10 mouse cellular contexts compared by ENCODE assay signal in the genomic region with DNA sequence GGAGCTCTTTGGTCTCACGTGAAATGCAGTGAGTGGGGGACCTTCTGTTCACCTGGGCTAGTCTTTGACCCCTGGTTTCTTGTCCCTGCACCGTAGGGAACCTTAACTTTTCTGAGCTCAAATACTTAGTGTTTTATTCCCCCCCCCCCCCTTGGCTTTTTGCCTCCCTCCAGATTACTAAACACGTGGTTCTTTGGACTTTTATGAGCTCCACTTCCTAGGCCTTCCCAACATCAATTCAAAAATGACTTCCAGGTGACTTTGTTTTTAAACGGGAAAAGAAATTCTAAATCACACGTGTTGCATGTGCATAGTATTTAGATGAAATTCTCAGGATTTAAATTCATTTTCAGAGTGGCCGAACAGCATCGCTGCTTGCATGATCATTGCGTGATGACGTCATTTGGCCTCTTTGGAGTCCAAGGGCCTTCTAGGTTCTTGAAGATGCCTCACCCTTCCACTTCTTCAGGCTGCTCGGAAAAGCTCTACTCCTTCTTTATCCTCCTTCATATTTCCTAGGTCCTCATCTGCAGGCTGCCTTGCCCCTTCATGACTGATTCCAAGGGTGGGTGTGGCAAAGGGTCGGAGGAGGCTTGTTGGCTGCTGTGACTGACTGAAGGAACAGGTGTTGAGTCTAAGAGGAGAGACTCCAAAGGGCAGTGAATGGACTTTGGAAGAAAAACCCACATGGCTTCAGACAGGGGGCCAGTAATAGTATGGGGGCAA. TPM values are rescaled to one million over a fixed set of nuclear protein-coding genes. Genes with fewer than 3 reads are reported as not detected.
DNase-seq lines count a peak whose midpoint lies in the region; ATAC-seq and TF ChIP-seq lines count a peak whose summit lies in the region.
"Had no signal": no experiment of that assay in that cellular context is flagged by ENCODE, and none has a peak within 500 bp of the region (broad histone marks: within the 10 kb centered on the region; RNA-seq: fewer than 3 reads in every experiment).

No protein-coding gene starts in this region.

- no peak for TF ChIP-seq POLR2A in limb, embryonic 14.5 days (IDR thresholded peaks at IDR 0.05; ENCODE audit: borderline replicate concordance, extremely low read depth, insufficient read depth, insufficient read length)

- peaks cover 4% of the 10 kb centered on the region; the same call in 1 of the 2 replicates for H3K27me3 ChIP-seq in lung, embryonic 14.5 days (ENCODE audit: insufficient read depth, low read length)
- peaks cover 3% of the 10 kb centered on the region; the same call in 1 of the 2 replicates for H3K27me3 ChIP-seq in forebrain, embryonic 14.5 days (replicated peaks; ENCODE audit: control insufficient read depth, insufficient read depth, low read length)
- no peaks in the 10 kb centered on the region for H3K27me3 ChIP-seq in limb, embryonic 14.5 days (ENCODE audit: control insufficient read depth, insufficient read depth, low read length)
- no peaks in the 10 kb centered on the region for H3K27me3 ChIP-seq in stomach, embryonic 14.5 days (ENCODE audit: control insufficient read depth, insufficient read depth, low read length)

- H3K36me3 ChIP-seq in lung, embryonic 14.5 days (ENCODE audit: insufficient read depth), result no peaks in the 10 kb centered on the region
- H3K36me3 ChIP-seq in forebrain, embryonic 14.5 days (ENCODE audit: control insufficient read depth, insufficient read depth, low read length), result no peaks in the 10 kb centered on the region
- no peaks in the 10 kb centered on the region for H3K36me3 ChIP-seq in limb, embryonic 14.5 days (ENCODE audit: control insufficient read depth, insufficient read depth, low read length)
- H3K36me3 ChIP-seq in stomach, embryonic 14.5 days (ENCODE audit: control insufficient read depth, insufficient read depth, low read length), result no peaks in the 10 kb centered on the region

- H3K9me3 ChIP-seq in lung, embryonic 14.5 days (ENCODE audit: low read depth, low read length), result no peaks in the 10 kb centered on the region
- no peaks in the 10 kb centered on the region for H3K9me3 ChIP-seq in forebrain, embryonic 14.5 days (replicated peaks; ENCODE audit: control insufficient read depth, low read length)
- H3K9me3 ChIP-seq in limb, embryonic 14.5 days (ENCODE audit: control insufficient read depth, low read length), result no peaks in the 10 kb centered on the region
- H3K9me3 ChIP-seq in stomach, embryonic 14.5 days (ENCODE audit: control insufficient read depth, low read depth, low read length), result no peaks in the 10 kb centered on the region

- H3K4me3 ChIP-seq in lung, embryonic 14.5 days (ENCODE audit: low read depth, low read length), result peak overlapping the region; percentile 69
- peak overlapping the region; percentile 52 for H3K4me3 ChIP-seq in forebrain, embryonic 14.5 days (ENCODE audit: low read depth, low read length)
- H3K4me3 ChIP-seq in limb, embryonic 14.5 days (replicated peaks; ENCODE audit: low read length), result peak overlapping the region; percentile 67
- H3K4me3 ChIP-seq in stomach, embryonic 14.5 days (ENCODE audit: low read depth, low read length), result peak overlapping the region; percentile 68

- no peak for ATAC-seq in lung, embryonic 14.5 days (ENCODE audit: insufficient read depth)
- no peak for ATAC-seq in forebrain, embryonic 14.5 days
- peak; percentile 48 for ATAC-seq in limb, embryonic 14.5 days (ENCODE audit: low FRiP score, low read depth)
- 0 out of 2 replicates have a peak, but pooled peaks have one; percentile 29 for ATAC-seq in stomach, embryonic 14.5 days (ENCODE audit: insufficient number of reproducible peaks, insufficient read depth, low FRiP score, low read depth)

- H3K9ac ChIP-seq in lung, embryonic 14.5 days, result peak overlapping the region; percentile 78
- H3K9ac ChIP-seq in forebrain, embryonic 14.5 days (ENCODE audit: low read length), result no peak overlapping the region
- H3K9ac ChIP-seq in limb, embryonic 14.5 days (ENCODE audit: low read depth, low read length, severe bottlenecking), result peak overlapping the region; percentile 90
- peak overlapping the region; percentile 80 for H3K9ac ChIP-seq in stomach, embryonic 14.5 days (replicated peaks; ENCODE audit: low read depth, low read length)

- TF ChIP-seq CTCF in lung, embryonic 14.5 days (IDR thresholded peaks at IDR 0.05; ENCODE audit: low read depth), result no peak

- 52% methylated on average over 11 of the region's 11 CpGs for WGBS in lung, embryonic 14.5 days
- WGBS in forebrain, embryonic 14.5 days, result 65% methylated on average over 11 of the region's 11 CpGs
- WGBS in limb, embryonic 14.5 days, result 25% methylated on average over 11 of the region's 11 CpGs
- WGBS in stomach, embryonic 14.5 days, result 58% methylated on average over 11 of the region's 11 CpGs

- H3K4me2 ChIP-seq in lung, embryonic 14.5 days, result peak overlapping the region; percentile 78
- H3K4me2 ChIP-seq in forebrain, embryonic 14.5 days (ENCODE audit: low read length), result peak overlapping the region; percentile 92
- peak overlapping the region; percentile 71 for H3K4me2 ChIP-seq in limb, embryonic 14.5 days (replicated peaks; ENCODE audit: low read depth, low read length, severe bottlenecking)
- peak overlapping the region; percentile 81 for H3K4me2 ChIP-seq in stomach, embryonic 14.5 days (replicated peaks; ENCODE audit: low read depth, low read length)

- no peak overlapping the region for H3K27ac ChIP-seq in lung, embryonic 14.5 days (ENCODE audit: low read depth)
- H3K27ac ChIP-seq in forebrain, embryonic 14.5 days (ENCODE audit: low read depth, low read length), result no peak overlapping the region
- peak overlapping the region; percentile 96 for H3K27ac ChIP-seq in limb, embryonic 14.5 days (replicated peaks; ENCODE audit: low read depth, low read length)
- H3K27ac ChIP-seq in stomach, embryonic 14.5 days (ENCODE audit: low read length), result no peak overlapping the region

- H3K4me1 ChIP-seq in lung, embryonic 14.5 days (ENCODE audit: insufficient read depth), result 0 out of 2 replicates have a peak, but pooled peaks cover 6% of the 10 kb centered on the region
- H3K4me1 ChIP-seq in forebrain, embryonic 14.5 days (ENCODE audit: control insufficient read depth, insufficient read depth, low read length), result peaks cover 6% of the 10 kb centered on the region; the same call in 1 of the 2 replicates
- peaks cover 28% of the 10 kb centered on the region for H3K4me1 ChIP-seq in limb, embryonic 14.5 days (ENCODE audit: control insufficient read depth, insufficient read depth, low read length)
- H3K4me1 ChIP-seq in stomach, embryonic 14.5 days (ENCODE audit: control insufficient read depth, insufficient read depth, low read length), result no peaks in the 10 kb centered on the region; the same call in 1 of the 2 replicates

- peak; percentile 18 for DNase-seq in lung, embryonic 14.5 days
- DNase-seq in lung, adult 18-20 months, result no peak
- DNase-seq in forebrain, embryonic 14.5 days (ENCODE audit: low spot score), result no peak
- DNase-seq in limb, embryonic 14.5 days (ENCODE audit: low spot score), result peak; percentile 66
- DNase-seq in thymus, postnatal 14 days, result no peak
- no peak for DNase-seq in frontal cortex, postnatal 36 days (ENCODE audit: low spot score in 2 of 2)
- no peak for DNase-seq in cerebellum, postnatal 10 days
- DNase-seq: layer of hippocampus, postnatal 36 days had no signal

RNA-seq across cellular contexts. Expression of gene BC067074, which starts 0.9 kb away (rescaled TPM):
- 5.3 and 5.4 TPM in 2 replicates for polyA plus RNA-seq in lung, embryonic 14.5 days (2014; fragmentation: Nextera tagmentation; extraction: Ambion mirVana)
- polyA plus RNA-seq in forebrain, embryonic 14.5 days (2014; fragmentation: Nextera tagmentation; extraction: Ambion mirVana), result 0.52 TPM in 2 replicates
- polyA plus RNA-seq in limb, embryonic 14.5 days (2012; rRNA removed), result 21.9 and 26.1 TPM in 2 replicates
- 8.6 and 10.0 TPM in 2 replicates for polyA plus RNA-seq in limb, embryonic 14.5 days (2014; fragmentation: Nextera tagmentation; extraction: Ambion mirVana)
- 6.0 and 7.0 TPM in 2 replicates for polyA plus RNA-seq in stomach, embryonic 14.5 days (2014; fragmentation: Nextera tagmentation; extraction: Ambion mirVana)
- polyA plus RNA-seq: erythroblast, embryonic 14.5 days had no signal

Comparison
In these comparisons a context has a peak if more than half of its experiments do, and no peak if none do; other contexts are left out.
1. DNase-seq: peak in lung, embryonic 14.5 days (single experiment) and limb, embryonic 14.5 days (single experiment); none in lung, adult 18-20 months (0 of 2), forebrain, embryonic 14.5 days (single experiment), thymus, postnatal 14 days (single experiment), frontal cortex, postnatal 36 days (0 of 2) and cerebellum, postnatal 10 days (0 of 2).
2. ATAC-seq: peak in limb, embryonic 14.5 days (single experiment) and stomach, embryonic 14.5 days (single experiment); none in lung, embryonic 14.5 days (single experiment) and forebrain, embryonic 14.5 days (single experiment).
3. Peak in every context shown above with its lines, with median percentiles within 50 percentile points of each other: H3K4me2 ChIP-seq and H3K4me3 ChIP-seq.